Mouse (Mus musculus) limb, embryonic 14.5 days (tissue): Measurements from ENCODE around the gene Sctr. TPM values are rescaled to one million over a fixed set of nuclear protein-coding genes. Genes with fewer than 3 reads are reported as not detected.

Experiments used
- ATAC-seq: fragments of 200-750 bp; cut with Nextera tagmentation; 2 replicates; pipeline ENCODE4 v1.8.0; 2017; ENCODE audit warnings: low read depth, moderate number of reproducible peaks, moderate TSS enrichment; ENCODE audit not compliant: low FRiP score
- DNase-seq: peaks from one replicate; pipeline ENCODE4 v3.0.0-alpha.2; 2015; ENCODE audit warnings: low spot score
- H3K27ac ChIP-seq: fragments of 300-500 bp; sonication (generic); replicated peaks from 2 replicates; pipeline ENCODE4 v1.5.1; 2014; ENCODE audit warnings: low read depth, mild to moderate bottlenecking, low read length, moderate library complexity, mixed read lengths
- H3K27me3 ChIP-seq: fragments of 300-500 bp; sonication (generic); 2 replicates; pipeline ENCODE4 v1.6.1; 2014; ENCODE audit warnings: low read length, mixed read lengths; ENCODE audit not compliant: control insufficient read depth, insufficient read depth
- H3K36me3 ChIP-seq: fragments of 300-500 bp; sonication (generic); 2 replicates; pipeline ENCODE4 v1.6.1; 2014; ENCODE audit warnings: mild to moderate bottlenecking, low read length, moderate library complexity, mixed read lengths; ENCODE audit not compliant: control insufficient read depth, insufficient read depth
- H3K4me1 ChIP-seq: fragments of 300-500 bp; sonication (generic); 2 replicates; pipeline ENCODE4 v1.6.1; 2014; ENCODE audit warnings: antibody characterized with exemption, low read length, mixed read lengths; ENCODE audit not compliant: control insufficient read depth, insufficient read depth
- H3K4me2 ChIP-seq: fragments of 300-500 bp; sonication (generic); replicated peaks from 2 replicates; pipeline ENCODE4 v1.6.1; 2014; ENCODE audit warnings: low read depth, mild to moderate bottlenecking, low read length, moderate library complexity; ENCODE audit not compliant: severe bottlenecking
- H3K4me3 ChIP-seq: fragments of 300-500 bp; sonication (generic); replicated peaks from 2 replicates; pipeline ENCODE4 v1.5.1; 2014; ENCODE audit warnings: low read length
- H3K9ac ChIP-seq: fragments of 300-500 bp; sonication (generic); 2 replicates; pipeline ENCODE4 v1.6.1; 2014; ENCODE audit warnings: mild to moderate bottlenecking, low read depth, low read length, moderate library complexity; ENCODE audit not compliant: severe bottlenecking
- H3K9me3 ChIP-seq: fragments of 300-500 bp; sonication (generic); 2 replicates; pipeline ENCODE4 v1.6.1; 2016; ENCODE audit warnings: low read length; ENCODE audit not compliant: control insufficient read depth
- POLR2A ChIP-seq: fragments of 200-500 bp; IDR thresholded peaks from 2 replicates; pipeline ENCODE4 v1.8.0; 2012; ENCODE audit warnings: inconsistent platforms, mild to moderate bottlenecking, moderate library complexity, borderline replicate concordance; ENCODE audit not compliant: insufficient read depth, insufficient read length; ENCODE audit errors: extremely low read depth
- WGBS: fragments of 180-500 bp; shearing (Covaris S2); extraction: QIAGEN DNeasy Blood & Tissue Kit; methylation state at CpG from one replicate; pipeline ENCODE4 v1.1.7; 2014; 5-methylcytosine and 5-hydroxymethylcytosine counted together
- polyA plus RNA-seq, 2 experiments: library from polyadenylated mRNA; depleted of rRNA in 1 of 2; stranded (reverse) in 1 of 2; unstranded in 1 of 2; fragments of >200 nt; fragmentation: Nextera tagmentation in 1 of 2; extraction: Ambion mirVana in 1 of 2; gene quantifications; 2 replicates each; pipeline versions ENCODE4 v1.2.1 to v1.2.3; 2012 to 2014

Gene Sctr
- polyA plus RNA-seq, 2 experiments, result 0.29 to 0.55 TPM

- WGBS, result 94% methylated on average over 12 of the region's 12 CpGs
- no peak overlapping the region for H3K4me3 ChIP-seq
- no peak for TF ChIP-seq POLR2A
- ATAC-seq (no peak), DNase-seq (no peak)
- no peaks in the 10 kb centered on the region for H3K27me3 ChIP-seq
- no peaks in the 10 kb centered on the region for H3K4me1 ChIP-seq
- no peaks in the 10 kb centered on the region for H3K36me3 ChIP-seq
- no peak overlapping the region for H3K27ac ChIP-seq
- H3K9ac ChIP-seq, result no peak overlapping the region
- H3K4me2 ChIP-seq, result no peak overlapping the region
- no peaks in the 10 kb centered on the region for H3K9me3 ChIP-seq
Measured at GRCm38 (mm10) chr1:120019428-120019827, 12.7 kb downstream of the Sctr start.

GRCm38 (mm10) chr1:120020322-120020897 is 13.7 kb downstream of the Sctr start:
- no peak for ATAC-seq
- WGBS, result 66% methylated on average over 7 of the region's 7 CpGs

GRCm38 (mm10) chr1:120021951-120022350 is 15.3 kb downstream of the Sctr start:
- TF ChIP-seq POLR2A, result no peak
- no peak overlapping the region for H3K27ac ChIP-seq
- no peaks in the 10 kb centered on the region for H3K4me1 ChIP-seq
- 89% methylated on average over 17 of the region's 17 CpGs for whole genome bisulfite sequencing
- ATAC-seq (no peak), DNase-seq (no peak)
- H3K27me3 ChIP-seq, result no peaks in the 10 kb centered on the region
- H3K4me2 ChIP-seq, result no peak overlapping the region
- no peaks in the 10 kb centered on the region for H3K9me3 ChIP-seq
- no peaks in the 10 kb centered on the region for H3K36me3 ChIP-seq
- H3K9ac ChIP-seq, result no peak overlapping the region
- H3K4me3 ChIP-seq, result no peak overlapping the region

More at GRCm38 (mm10) chr1:120020322-120020897, 13.7 kb downstream of the Sctr start:
- no peak for DNase-seq
- H3K27ac ChIP-seq, result no peak overlapping the region
- no peak overlapping the region for H3K4me2 ChIP-seq
- no peaks in the 10 kb centered on the region for H3K4me1 ChIP-seq
- H3K27me3 ChIP-seq, result no peaks in the 10 kb centered on the region
- no peak overlapping the region for H3K9ac ChIP-seq
- H3K36me3 ChIP-seq, result no peaks in the 10 kb centered on the region
- no peaks in the 10 kb centered on the region for H3K9me3 ChIP-seq
- no peak overlapping the region for H3K4me3 ChIP-seq
- TF ChIP-seq POLR2A, result no peak

- WGBS, result 50% methylated on average over 10 of the region's 10 CpGs
- Histone ChIP-seq H3K27me3 (no peaks in the 10 kb centered on the region), H3K4me3 (no peak overlapping the region), H3K9ac (no peak overlapping the region), H3K27ac (no peak overlapping the region), H3K4me2 (no peak overlapping the region), H3K9me3 (no peaks in the 10 kb centered on the region), H3K4me1 (no peaks in the 10 kb centered on the region), H3K36me3 (no peaks in the 10 kb centered on the region)
- ATAC-seq (no peak), DNase-seq (no peak)
- TF ChIP-seq POLR2A, result no peak
Measured at GRCm38 (mm10) chr1:120024331-120025049, 17.8 kb downstream of the Sctr start.

- no peaks in the 10 kb centered on the region for H3K36me3 ChIP-seq
- H3K9ac ChIP-seq, result no peak overlapping the region
- ATAC-seq, result no peak
- no peak for DNase-seq
- H3K27me3 ChIP-seq, result no peaks in the 10 kb centered on the region
- no peak overlapping the region for H3K4me2 ChIP-seq
- 23% methylated on average over 2 of the region's 2 CpGs for WGBS
- H3K4me3 ChIP-seq, result no peak overlapping the region
- no peak for TF ChIP-seq POLR2A
- no peaks in the 10 kb centered on the region for H3K9me3 ChIP-seq
- H3K4me1 ChIP-seq, result no peaks in the 10 kb centered on the region
- H3K27ac ChIP-seq, result no peak overlapping the region
Measured at GRCm38 (mm10) chr1:120025050-120025439, 18.4 kb downstream of the Sctr start.
